Mouse (Mus musculus) midbrain, embryonic 15.5 days (tissue): ENCODE data around the gene Zfp324. TPM values are rescaled to one million over a fixed set of nuclear protein-coding genes. Genes with fewer than 3 reads are reported as not detected.
A peak's percentile ranks its signal among the peaks of the same experiment; 100 is the strongest.

Source experiments
- ATAC-seq: fragments of 200-750 bp; cut with Nextera tagmentation; replicated peaks from 2 replicates; pipeline ENCODE4 v1.8.0; 2017; ENCODE audit warnings: moderate TSS enrichment
- H3K27ac ChIP-seq: fragments of 300-500 bp; sonication (generic); 2 replicates; pipeline ENCODE4 v1.5.1; 2015; ENCODE audit warnings: mild to moderate bottlenecking, inconsistent platforms
- H3K27me3 ChIP-seq: fragments of 300-500 bp; sonication (generic); replicated peaks from 2 replicates; pipeline ENCODE4 v1.6.1; 2015; ENCODE audit warnings: inconsistent platforms
- H3K36me3 ChIP-seq: fragments of 300-500 bp; sonication (generic); replicated peaks from 2 replicates; pipeline ENCODE4 v1.6.1; 2015; ENCODE audit warnings: inconsistent platforms
- H3K4me1 ChIP-seq: fragments of 300-500 bp; sonication (generic); 2 replicates; pipeline ENCODE4 v1.6.1; 2015; ENCODE audit warnings: inconsistent platforms
- H3K4me2 ChIP-seq: fragments of 300-500 bp; sonication (generic); 2 replicates; pipeline ENCODE4 v1.6.1; 2015; ENCODE audit warnings: inconsistent platforms, mild to moderate bottlenecking, moderate library complexity
- H3K4me3 ChIP-seq: fragments of 300-500 bp; sonication (generic); 2 replicates; pipeline ENCODE4 v1.5.1; 2015; ENCODE audit warnings: mild to moderate bottlenecking, inconsistent platforms
- H3K9ac ChIP-seq: fragments of 300-500 bp; sonication (generic); 2 replicates; pipeline ENCODE4 v1.6.1; 2015; ENCODE audit warnings: mild to moderate bottlenecking, inconsistent platforms
- H3K9me3 ChIP-seq: fragments of 300-500 bp; sonication (generic); 2 replicates; pipeline ENCODE4 v1.6.1; 2016; ENCODE audit warnings: inconsistent platforms
- WGBS: fragments of 180-500 bp; shearing (Covaris S2); methylation state at CpG from one replicate; pipeline ENCODE4 v1.1.7; 2015; ENCODE audit warnings: mixed read lengths; 5-methylcytosine and 5-hydroxymethylcytosine counted together
- polyA plus RNA-seq: library from polyadenylated mRNA; unstranded; fragments of >200 nt; fragmentation: Nextera tagmentation; extraction: Ambion mirVana; gene quantifications from 2 replicates; pipeline ENCODE4 v1.2.1, GENCODE M21; 2015

Zfp324 gene
- polyA plus RNA-seq, 1 experiment from 2014 or later, result 17.7 TPM

DNA sequence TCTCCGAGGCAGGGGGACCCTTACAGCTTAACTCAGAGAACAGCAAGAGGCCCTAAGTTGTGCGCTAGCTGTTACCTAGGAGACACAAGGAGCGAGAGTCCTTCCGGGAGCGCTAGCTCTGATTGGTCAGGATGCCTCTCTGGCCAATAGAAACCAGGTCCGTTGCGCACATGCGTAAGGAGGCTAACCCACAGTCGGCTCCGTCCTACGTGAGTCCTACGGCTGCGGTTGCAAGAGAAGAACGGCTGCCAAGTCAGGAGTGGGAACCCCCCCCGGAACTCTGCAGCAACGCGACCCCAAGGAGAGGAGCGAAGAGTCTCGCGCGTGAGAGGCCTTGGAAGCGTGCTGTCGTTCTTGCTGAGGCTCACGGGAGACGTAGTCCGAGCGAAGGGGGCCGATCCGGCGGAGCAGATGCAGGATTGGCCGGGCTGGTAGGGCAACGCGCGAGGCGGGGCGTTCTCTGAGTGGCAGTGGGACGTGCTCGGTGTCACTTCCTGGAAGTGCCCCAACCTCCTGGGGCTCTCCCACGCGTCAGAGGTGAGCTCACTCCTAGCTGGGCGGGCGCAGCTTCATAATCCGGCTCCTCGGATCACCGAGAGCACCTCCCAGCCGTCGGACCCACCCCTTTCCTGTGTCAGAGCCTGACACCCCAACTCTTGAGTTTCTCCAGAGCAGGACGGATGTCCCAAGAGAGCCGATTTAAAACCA lies 12.2 kb downstream of the Zfp324 start, which contains the start of gene Zfp446:
Zfp446 (plus strand) TSS at position 167 of the 708 bp plus-strand sequence.
- peak; percentile 99 for ATAC-seq

DNA sequence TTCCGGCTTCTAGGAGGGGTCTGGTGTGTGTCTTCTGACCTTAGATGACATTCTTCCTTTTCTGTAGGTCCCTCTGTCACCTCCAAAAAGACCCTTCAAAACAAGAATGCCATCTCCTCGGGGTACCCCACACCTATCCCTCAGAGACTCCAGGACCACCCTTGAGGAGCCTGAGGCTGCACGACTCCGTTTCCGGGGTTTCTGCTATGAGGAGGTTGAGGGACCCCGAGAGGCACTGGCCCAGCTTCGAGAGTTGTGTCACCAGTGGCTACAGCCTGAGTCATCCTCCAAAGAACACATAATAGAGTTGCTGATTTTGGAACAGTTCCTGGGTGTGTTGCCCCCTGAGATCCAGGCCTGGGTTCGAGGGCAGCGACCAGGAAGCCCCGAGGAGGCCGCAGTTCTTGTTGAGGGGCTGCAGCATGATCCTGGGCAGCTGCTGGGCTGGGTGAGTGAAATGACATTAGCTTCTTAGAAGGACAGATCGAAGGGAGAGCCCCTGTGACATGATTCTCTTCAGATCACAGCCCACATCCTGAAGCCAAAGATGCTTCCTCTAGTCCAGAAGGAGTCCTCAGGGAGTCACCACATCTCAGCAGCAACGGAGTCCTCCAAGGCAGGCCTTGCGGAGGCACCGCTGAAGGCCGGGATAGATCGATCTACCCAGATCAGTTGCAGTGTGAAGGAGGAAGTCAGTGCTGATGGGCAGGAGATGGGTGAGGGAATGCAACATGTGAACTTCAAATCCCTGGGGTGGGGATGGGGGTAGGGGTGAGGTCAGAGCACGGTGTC lies 13.5 kb downstream of the Zfp324 start:
- Histone ChIP-seq H3K4me1 (peaks cover 18% of the 10 kb centered on the region), H3K27me3 (no peaks in the 10 kb centered on the region), H3K9me3 (no peaks in the 10 kb centered on the region), H3K9ac (peak overlapping the region; percentile 41; the same call in 1 of the 2 replicates), H3K4me2 (peak overlapping the region; percentile 64), H3K27ac (peak overlapping the region; percentile 95), H3K36me3 (no peaks in the 10 kb centered on the region), H3K4me3 (peak overlapping the region; percentile 60)
- no peak for ATAC-seq
- 88% methylated on average over 18 of the region's 18 CpGs for WGBS

More for the DNA sequence above, 12.2 kb downstream of the Zfp324 start, which contains the start of gene Zfp446:
- Histone ChIP-seq H3K36me3 (no peaks in the 10 kb centered on the region; the same call in 1 of the 2 replicates), H3K4me3 (peak within 1 kb of the TSS; percentile 60), H3K4me1 (peaks cover 18% of the 10 kb centered on the region), H3K27me3 (no peaks in the 10 kb centered on the region), H3K27ac (peak within 1 kb of the TSS; percentile 95), H3K4me2 (peak within 1 kb of the TSS; percentile 64), H3K9me3 (no peaks in the 10 kb centered on the region), H3K9ac (peak within 1 kb of the TSS; percentile 59)
- WGBS, result under 1% methylated on average over 49 of the region's 49 CpGs

DNA sequence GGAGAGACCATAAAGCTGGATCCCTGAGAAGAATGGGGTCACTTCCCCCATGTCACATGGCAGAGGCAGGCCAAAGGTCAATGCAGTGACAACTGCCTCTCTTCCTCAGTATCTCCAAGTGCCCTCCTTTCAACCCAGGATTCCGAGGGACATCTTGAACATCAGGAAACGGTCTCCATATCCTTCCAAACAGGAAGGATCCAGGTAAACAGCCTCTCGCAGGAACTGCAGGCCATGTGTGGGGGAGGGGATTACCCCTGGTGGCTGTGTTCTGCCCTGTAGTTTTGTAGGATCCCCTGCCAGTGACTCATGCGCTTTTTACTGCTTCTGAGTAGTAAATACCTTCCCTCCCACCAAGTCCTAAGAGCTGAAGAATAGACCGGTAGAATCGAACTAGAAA lies 14.1 kb downstream of the Zfp324 start:
- WGBS, result 76% methylated on average over 6 of the region's 6 CpGs
- H3K27ac ChIP-seq, result no peak overlapping the region
- H3K4me3 ChIP-seq, result no peak overlapping the region
- H3K9ac ChIP-seq, result no peak overlapping the region
- H3K4me2 ChIP-seq, result no peak overlapping the region
- no peak for ATAC-seq
- H3K4me1 ChIP-seq, result peaks cover 18% of the 10 kb centered on the region
- H3K36me3 ChIP-seq, result no peaks in the 10 kb centered on the region
- no peaks in the 10 kb centered on the region for H3K9me3 ChIP-seq
- no peaks in the 10 kb centered on the region for H3K27me3 ChIP-seq

DNA sequence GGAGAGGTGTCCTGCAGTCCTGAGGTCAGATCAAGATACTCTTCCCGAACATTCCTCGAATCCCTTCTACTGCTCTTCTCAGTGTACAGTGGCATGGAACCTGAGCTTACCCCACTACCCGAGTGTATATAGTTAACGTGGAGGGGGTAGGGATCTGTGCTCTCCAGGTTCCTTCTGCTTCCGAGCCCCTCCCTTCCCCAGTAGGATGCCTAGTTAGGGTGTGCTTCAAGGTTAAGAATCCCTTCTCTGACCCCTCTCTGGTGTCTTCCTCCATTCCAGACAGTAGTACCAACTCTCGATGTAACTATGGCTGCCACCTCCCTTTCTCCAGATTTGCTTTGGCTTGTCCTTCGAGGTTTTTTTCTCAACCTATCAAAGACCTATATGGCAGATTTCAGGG lies 14.7 kb downstream of the Zfp324 start:
- Histone ChIP-seq H3K36me3 (no peaks in the 10 kb centered on the region), H3K4me1 (peaks cover 18% of the 10 kb centered on the region), H3K9me3 (no peaks in the 10 kb centered on the region), H3K4me2 (no peak overlapping the region), H3K4me3 (no peak overlapping the region), H3K27ac (no peak overlapping the region), H3K9ac (no peak overlapping the region), H3K27me3 (no peaks in the 10 kb centered on the region)
- WGBS, result 90% methylated on average over 7 of the region's 7 CpGs
- ATAC-seq, result no peak

DNA sequence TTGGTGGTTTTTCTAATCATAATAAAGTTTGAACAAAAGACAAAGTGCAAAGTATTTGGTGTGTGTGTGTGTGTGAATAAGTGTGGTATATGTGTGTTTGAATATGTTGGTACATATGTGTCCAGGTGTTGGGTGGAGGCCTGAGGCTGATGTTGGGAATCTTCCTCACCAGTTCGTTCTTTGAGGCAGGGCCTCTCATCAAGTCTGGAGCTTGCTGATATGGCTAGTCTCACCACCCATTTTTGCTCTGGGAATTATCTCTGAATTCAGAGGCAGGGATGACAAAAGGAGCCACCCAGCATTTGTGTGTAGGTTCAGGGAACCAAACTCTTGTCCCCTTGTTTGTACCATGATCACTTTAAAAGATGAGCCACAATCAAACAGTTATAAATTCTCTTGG lies 20.1 kb downstream of the Zfp324 start:
- no peak for ATAC-seq
- Histone ChIP-seq H3K4me1 (no peaks in the 10 kb centered on the region), H3K4me3 (no peak overlapping the region), H3K36me3 (no peaks in the 10 kb centered on the region), H3K9me3 (no peaks in the 10 kb centered on the region), H3K27ac (no peak overlapping the region), H3K4me2 (no peak overlapping the region), H3K27me3 (no peaks in the 10 kb centered on the region), H3K9ac (no peak overlapping the region)
- WGBS, result 88% methylated on average over 1 of the region's 1 CpGs

DNA sequence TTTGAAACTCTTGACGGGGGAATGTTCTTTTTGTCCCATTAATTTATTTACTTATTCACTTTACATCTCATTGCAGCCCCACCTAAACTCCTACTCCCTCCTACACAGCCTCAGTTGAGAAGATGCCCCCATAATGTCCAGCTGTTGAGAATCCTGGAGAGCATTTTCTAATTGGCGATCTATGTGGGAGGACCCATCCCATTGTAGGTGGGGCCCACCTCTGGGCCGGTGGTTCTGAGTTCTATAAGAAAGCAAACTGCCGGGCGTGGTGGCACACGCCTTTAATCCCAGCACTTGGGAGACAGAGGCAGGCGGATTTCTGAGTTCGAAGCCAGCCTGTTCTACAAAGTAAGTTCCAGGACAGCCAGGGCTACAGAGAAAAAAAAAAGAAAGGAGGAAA lies 21.3 kb downstream of the Zfp324 start:
- Histone ChIP-seq H3K36me3 (no peaks in the 10 kb centered on the region), H3K9me3 (no peaks in the 10 kb centered on the region), H3K9ac (no peak overlapping the region), H3K27ac (no peak overlapping the region), H3K27me3 (no peaks in the 10 kb centered on the region), H3K4me1 (no peaks in the 10 kb centered on the region), H3K4me3 (no peak overlapping the region), H3K4me2 (no peak overlapping the region)
- 83% methylated on average over 8 of the region's 8 CpGs for WGBS
- no peak for ATAC-seq

DNA sequence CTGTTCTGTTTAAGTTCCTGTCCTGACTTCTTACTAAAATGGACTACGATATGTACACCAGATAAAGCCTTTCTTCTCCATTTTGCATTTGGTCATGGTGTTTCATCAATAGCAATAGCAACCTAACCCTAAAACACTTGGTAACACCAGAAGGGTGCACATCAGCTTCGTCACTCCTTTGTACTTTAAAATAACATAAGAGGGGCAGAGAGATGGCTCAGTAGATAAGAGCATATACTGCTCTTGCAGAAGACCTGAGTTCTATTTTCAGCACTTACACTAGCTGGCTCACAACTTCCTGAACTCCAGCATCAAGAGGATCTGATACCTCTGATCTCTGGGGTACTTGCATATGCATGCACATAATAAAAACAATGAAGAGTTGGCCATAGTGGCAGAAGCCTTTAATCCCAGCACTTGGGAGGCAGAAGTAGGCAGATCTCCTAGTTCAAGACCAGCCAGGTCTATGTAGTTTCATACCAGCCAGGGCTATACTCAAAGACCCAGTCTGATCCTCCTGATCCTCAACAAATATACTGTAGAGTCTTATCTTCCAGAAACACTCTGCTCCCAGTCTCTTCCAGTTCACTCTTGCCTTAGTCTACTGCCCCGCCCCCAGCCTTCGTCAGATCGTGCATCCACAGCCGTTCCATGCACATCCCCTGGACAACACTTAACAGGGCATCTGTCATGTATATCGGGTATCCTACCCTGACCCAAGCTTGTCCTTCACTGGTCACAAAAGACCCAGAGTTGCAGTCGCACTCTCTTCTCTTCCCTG lies 22.0 kb downstream of the Zfp324 start:
- Histone ChIP-seq H3K36me3 (no peaks in the 10 kb centered on the region), H3K4me2 (no peak overlapping the region), H3K27me3 (no peaks in the 10 kb centered on the region), H3K4me3 (no peak overlapping the region), H3K9me3 (no peaks in the 10 kb centered on the region), H3K27ac (no peak overlapping the region), H3K9ac (no peak overlapping the region), H3K4me1 (no peaks in the 10 kb centered on the region)
- 86% methylated on average over 8 of the region's 8 CpGs for WGBS
- ATAC-seq, result no peak

DNA sequence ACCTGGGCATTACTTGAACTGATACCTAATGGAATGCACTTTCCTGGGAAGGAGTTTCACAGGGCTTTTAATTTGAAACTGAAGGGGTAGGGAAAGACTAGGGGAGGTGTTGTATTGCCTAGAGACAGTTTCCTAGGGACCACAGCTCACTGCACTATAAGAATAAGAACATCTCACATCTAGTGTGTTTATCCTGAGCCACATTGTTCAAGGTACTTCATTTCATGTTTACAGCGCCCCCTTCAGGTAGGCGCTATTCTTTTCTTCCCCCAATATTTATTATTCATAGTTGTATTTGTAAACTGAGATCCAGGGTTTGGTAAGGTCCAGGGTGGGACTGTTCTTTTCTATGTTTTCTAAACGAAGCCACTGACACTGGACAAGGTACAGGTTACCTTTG lies 26.6 kb downstream of the Zfp324 start:
- Histone ChIP-seq H3K27ac (no peak overlapping the region), H3K4me3 (no peak overlapping the region), H3K4me2 (no peak overlapping the region), H3K9ac (no peak overlapping the region), H3K36me3 (no peaks in the 10 kb centered on the region), H3K9me3 (no peaks in the 10 kb centered on the region), H3K27me3 (no peaks in the 10 kb centered on the region), H3K4me1 (no peaks in the 10 kb centered on the region)
- 8% methylated on average over 3 of the region's 3 CpGs for WGBS
- ATAC-seq, result no peak

DNA sequence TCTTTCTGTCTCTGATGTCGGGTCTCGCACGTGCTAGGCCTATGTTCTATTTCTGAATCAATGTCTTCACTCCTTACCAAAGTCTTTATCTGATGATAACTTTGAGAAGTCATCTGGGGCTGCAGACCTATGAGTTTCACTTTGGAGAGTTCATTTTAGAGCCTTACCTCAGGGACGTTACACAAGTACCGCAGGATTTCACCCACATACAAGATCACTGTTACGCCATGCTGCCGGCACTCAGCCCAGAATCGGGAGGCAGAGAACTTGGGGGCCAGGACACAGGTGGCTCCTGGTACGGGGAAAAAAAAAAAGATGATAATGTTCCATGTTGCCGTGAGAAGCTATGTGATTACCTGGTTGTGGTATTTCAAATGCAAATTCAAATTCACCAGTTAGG lies 27.5 kb downstream of the Zfp324 start:
- Histone ChIP-seq H3K36me3 (no peaks in the 10 kb centered on the region), H3K4me3 (no peak overlapping the region), H3K4me2 (no peak overlapping the region), H3K9ac (no peak overlapping the region), H3K27ac (no peak overlapping the region), H3K27me3 (no peaks in the 10 kb centered on the region), H3K9me3 (no peaks in the 10 kb centered on the region), H3K4me1 (no peaks in the 10 kb centered on the region)
- ATAC-seq, result no peak
- 89% methylated on average over 10 of the region's 10 CpGs for WGBS

DNA sequence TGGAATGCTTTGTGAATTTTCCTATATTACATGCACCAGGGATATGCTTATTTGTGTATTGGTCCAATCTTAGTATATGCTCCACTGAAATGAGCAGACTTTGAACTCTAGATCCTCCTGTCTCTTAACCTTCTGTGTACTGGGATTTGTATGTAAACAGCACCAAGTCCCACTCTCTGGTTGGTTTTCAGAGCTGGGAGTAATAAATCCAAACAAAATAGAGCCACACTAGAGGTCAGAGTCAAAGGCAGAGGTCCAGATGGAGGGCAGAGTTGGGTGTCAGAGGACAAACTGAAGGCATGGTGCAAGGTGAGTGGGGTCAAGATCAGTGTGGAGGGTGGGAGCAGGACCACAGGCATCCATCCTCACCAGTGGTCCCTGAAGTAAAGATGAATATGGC lies 30.2 kb downstream of the Zfp324 start:
- H3K4me1 ChIP-seq, result no peaks in the 10 kb centered on the region
- no peaks in the 10 kb centered on the region for H3K36me3 ChIP-seq
- no peak for ATAC-seq
- H3K27ac ChIP-seq, result no peak overlapping the region
- no peak overlapping the region for H3K4me3 ChIP-seq
- no peak overlapping the region for H3K4me2 ChIP-seq
- no peaks in the 10 kb centered on the region for H3K27me3 ChIP-seq
- no peak overlapping the region for H3K9ac ChIP-seq
- H3K9me3 ChIP-seq, result no peaks in the 10 kb centered on the region

DNA sequence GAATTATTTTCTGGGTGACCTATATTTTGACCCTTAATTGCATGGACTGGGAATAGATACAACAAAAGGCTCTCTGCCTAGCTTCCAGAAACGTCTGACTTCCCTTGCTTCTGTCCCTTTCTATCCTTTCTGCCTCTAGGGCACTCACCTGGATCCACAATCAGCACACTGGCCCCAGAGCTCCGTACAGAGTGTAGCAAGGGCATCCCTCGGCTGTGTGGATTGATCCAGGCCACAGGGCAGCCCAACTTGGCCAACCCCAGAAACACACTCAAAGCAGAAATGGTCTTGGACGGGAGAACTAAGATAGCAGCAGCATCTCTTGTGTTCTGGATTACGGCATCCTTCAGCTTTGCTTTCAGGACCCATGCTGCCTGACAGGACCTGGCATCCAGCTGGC lies 31.6 kb downstream of the Zfp324 start:
- Histone ChIP-seq H3K36me3 (no peaks in the 10 kb centered on the region), H3K27ac (no peak overlapping the region), H3K27me3 (no peaks in the 10 kb centered on the region), H3K4me3 (no peak overlapping the region), H3K4me2 (no peak overlapping the region), H3K9me3 (no peaks in the 10 kb centered on the region), H3K4me1 (no peaks in the 10 kb centered on the region), H3K9ac (no peak overlapping the region)
- 72% methylated on average over 5 of the region's 5 CpGs for whole genome bisulfite sequencing
- no peak for ATAC-seq

DNA sequence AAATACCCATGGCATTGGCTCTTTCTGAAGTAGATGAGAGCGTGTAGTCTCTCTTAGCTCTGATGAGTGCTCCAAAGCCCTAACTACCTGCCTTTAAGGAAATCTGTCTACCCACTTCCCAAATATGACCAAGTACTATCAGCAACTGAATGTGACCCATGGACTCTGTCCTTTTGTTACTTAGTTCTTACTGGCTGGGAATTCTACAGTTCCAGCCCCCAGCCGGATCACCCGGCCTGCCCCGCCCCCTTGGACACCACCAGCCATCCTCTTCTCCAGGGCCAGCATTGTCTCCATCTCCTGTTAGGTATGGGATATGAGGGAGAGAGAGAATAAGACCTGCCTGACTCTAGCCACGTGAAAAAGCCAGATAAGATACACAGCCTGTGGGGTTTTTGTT lies 32.4 kb downstream of the Zfp324 start, which contains the start of gene Slc27a5:
Slc27a5 (minus strand) TSS at position 140 of the 400 bp plus-strand sequence.
- Histone ChIP-seq H3K4me2 (no peak within 1 kb of the TSS), H3K4me3 (no peak within 1 kb of the TSS)
- whole genome bisulfite sequencing, result 77% methylated on average over 5 of the region's 5 CpGs

More for the DNA sequence above, 32.4 kb downstream of the Zfp324 start, which contains the start of gene Slc27a5:
- H3K27me3 ChIP-seq, result no peaks in the 10 kb centered on the region
- no peaks in the 10 kb centered on the region for H3K36me3 ChIP-seq
- H3K27ac ChIP-seq, result no peak within 1 kb of the TSS
- no peak for ATAC-seq
- H3K9ac ChIP-seq, result no peak within 1 kb of the TSS
- H3K4me1 ChIP-seq, result no peaks in the 10 kb centered on the region
- H3K9me3 ChIP-seq, result no peaks in the 10 kb centered on the region
